Mouse (Mus musculus) megakaryocyte, embryonic 14.5 days (primary cell): ENCODE data around the gene Cd276. TPM values are rescaled to one million over a fixed set of nuclear protein-coding genes. Genes with fewer than 3 reads are reported as not detected.

ENCODE experiments used
- H3K27me3 ChIP-seq: replicated peaks from 2 replicates; pipeline ENCODE3; 2012; ENCODE audit warnings: inconsistent platforms
- H3K36me3 ChIP-seq: replicated peaks from 2 replicates; pipeline ENCODE3; 2012; ENCODE audit warnings: low read length, inconsistent platforms, mixed read lengths
- H3K4me1 ChIP-seq: 2 replicates; pipeline ENCODE4 v1.6.1; 2012; ENCODE audit warnings: inconsistent platforms
- H3K4me3 ChIP-seq: replicated peaks from 2 replicates; pipeline ENCODE3; 2012; ENCODE audit warnings: moderate library complexity, mild to moderate bottlenecking, inconsistent platforms
- H3K9me3 ChIP-seq: 2 replicates; pipeline ENCODE4 v1.6.1; 2012; ENCODE audit warnings: inconsistent platforms
- FLI1 ChIP-seq: IDR thresholded peaks from 2 replicates; pipeline ENCODE4 v1.6.1; 2012; ENCODE audit warnings: low read length, inconsistent platforms, mixed read lengths
- GATA1 ChIP-seq: IDR thresholded peaks from 3 replicates; pipeline ENCODE4 v1.6.1; 2012; ENCODE audit warnings: mixed read lengths, low read length, inconsistent platforms, borderline replicate concordance
- polyA plus RNA-seq: library from polyadenylated mRNA; stranded (reverse); fragments of >175 nt; gene quantifications from 2 replicates; pipeline ENCODE4 v1.2.3, GENCODE M21; 2012; ENCODE audit warnings: low replicate concordance; ENCODE audit not compliant: insufficient read depth

Cd276 gene
- polyA plus RNA-seq, 1 experiment: 1.3 TPM

DNA sequence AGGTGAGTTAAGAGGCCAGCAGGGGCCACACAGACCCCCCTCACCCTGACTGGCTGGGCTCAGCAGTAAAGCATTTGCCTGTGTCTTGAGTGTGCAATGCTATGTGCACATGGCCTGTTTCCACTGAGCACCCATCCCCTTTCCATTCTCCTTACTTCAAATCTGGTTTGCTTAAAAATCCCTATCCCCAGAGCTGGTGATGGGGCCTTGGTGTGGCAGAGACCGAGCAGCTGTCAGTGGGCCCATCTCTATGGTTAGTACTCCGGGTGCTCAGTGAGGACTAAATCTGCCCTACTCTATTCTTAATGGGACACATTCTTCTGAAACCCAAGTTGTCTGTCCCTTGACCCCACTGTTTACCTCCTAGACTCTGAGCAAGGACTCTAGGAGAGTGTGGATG, 64.8 kb downstream of the Cd276 start:
- H3K4me1 ChIP-seq: peaks cover 34% of the 10 kb centered on the region
- H3K4me3 ChIP-seq: no peak overlapping the region
- no peak for TF ChIP-seq GATA1
- no peak for TF ChIP-seq FLI1
- H3K27me3 ChIP-seq: peaks cover 94% of the 10 kb centered on the region
- H3K9me3 ChIP-seq: peaks cover 6% of the 10 kb centered on the region
- H3K36me3 ChIP-seq: no peaks in the 10 kb centered on the region

DNA sequence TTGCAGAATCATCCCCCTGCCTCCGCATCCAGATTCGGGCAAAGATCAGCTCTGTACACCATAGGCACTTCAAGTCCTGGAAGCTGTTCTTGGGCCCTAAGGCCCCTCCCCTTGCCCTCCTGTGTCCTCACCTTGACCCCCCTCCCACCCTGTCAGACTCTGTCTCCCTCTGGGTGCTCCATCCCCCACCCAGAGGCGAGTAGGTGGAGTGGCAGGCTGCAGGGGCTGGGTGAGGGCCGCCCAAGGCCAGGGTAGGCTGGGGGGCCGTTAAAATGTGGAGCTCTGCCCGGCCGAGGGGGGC, 65.4 kb downstream of the Cd276 start:
- no peak overlapping the region for H3K4me3 ChIP-seq
- peaks cover 6% of the 10 kb centered on the region for H3K9me3 ChIP-seq
- H3K36me3 ChIP-seq: no peaks in the 10 kb centered on the region
- TF ChIP-seq GATA1 (no peak), FLI1 (no peak)
- H3K4me1 ChIP-seq: peaks cover 32% of the 10 kb centered on the region
- peaks cover 94% of the 10 kb centered on the region for H3K27me3 ChIP-seq

DNA sequence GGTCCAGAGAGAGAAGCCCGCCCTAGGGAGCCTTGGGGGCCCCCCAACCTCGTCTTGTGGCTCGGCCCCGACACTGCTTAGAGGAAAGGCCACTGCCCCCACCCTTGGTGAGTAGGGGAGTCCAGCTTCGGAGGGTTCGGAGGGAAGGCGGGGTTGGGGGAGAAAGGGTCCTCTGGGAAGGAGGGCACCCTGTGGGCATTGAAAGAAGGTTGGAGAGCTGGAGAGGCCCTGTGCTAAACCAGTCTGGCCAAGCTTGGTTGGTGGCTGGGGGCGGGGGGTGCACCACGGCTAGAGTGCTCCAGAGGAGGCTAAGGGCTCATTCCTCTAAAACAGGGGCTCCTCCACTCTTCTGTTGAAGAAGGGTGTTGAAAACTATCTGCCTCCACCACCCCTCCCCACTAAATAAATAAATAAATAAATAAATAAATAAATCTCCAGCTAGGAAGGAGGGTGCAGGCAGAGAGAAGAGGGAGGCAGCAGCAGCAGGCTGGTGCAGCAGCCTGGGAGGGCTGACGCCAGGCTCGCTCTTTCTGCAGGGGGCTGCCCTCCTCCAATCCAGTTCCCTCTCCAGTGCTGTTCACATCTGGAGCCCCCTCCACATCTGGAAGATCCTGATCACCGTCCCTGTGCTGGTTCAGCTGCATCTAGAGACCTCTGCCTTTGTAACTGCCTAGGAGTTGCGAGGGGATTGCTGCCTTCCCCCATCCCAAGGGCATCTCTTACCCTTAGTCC, 65.9 kb downstream of the Cd276 start:
- Histone ChIP-seq H3K4me1 (peaks cover 35% of the 10 kb centered on the region), H3K9me3 (peaks cover 6% of the 10 kb centered on the region), H3K36me3 (no peaks in the 10 kb centered on the region), H3K4me3 (peak overlapping the region; percentile 92), H3K27me3 (peaks cover 97% of the 10 kb centered on the region)
- TF ChIP-seq FLI1 (no peak), GATA1 (no peak)

DNA sequence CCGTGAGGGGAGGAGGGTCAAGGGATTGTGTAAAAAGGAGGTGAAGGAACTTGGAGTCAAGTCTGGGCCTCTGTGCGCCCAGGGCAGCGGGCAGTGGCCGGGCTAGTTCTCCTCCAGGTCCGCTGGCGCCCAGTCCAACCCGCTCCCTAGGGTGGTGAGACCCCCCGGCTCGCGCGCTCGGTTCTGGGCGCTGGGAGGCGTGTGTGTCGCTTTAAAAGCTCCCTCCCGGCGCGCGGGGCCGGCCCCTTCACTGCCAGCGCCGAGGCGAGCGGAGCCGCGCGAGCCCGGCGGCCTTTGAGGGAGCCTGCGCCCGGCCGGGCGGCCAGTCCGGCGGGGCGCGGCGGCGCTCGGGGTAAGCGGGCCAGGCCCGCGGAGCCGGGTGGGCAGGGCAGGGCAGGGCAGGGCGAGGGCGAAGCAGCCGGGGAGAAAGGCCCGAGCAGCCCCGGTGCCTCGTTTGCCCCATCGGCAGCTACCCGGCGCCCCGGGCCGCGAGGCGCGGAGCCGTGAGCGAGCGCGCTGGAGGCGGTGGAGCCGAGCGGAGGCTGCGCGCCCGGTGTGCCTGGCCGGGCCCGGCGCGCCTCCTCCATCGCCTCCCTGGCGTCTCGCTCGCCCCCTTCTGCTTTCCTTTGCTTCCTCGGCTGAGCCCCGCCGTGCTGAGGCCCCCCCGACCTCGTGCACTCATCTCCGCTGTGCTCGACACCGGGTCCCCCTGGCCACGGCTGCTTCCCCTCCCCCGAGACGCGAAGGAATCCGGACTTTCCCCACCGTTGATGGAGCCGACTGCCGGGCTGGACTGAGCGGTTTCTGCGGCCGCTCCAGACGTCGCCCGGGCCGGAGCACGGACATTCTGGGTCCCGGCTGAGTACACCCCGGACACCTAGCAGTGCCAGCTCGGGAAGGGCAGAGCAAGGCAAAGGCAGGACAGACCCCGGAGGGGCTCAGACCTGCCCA, 67.1 kb downstream of the Cd276 start, which contains the start of gene Insyn1:
Gene Insyn1, plus strand, starts transcription at position 753 of the 951 bp plus-strand sequence.
- Histone ChIP-seq H3K36me3 (no peaks in the 10 kb centered on the region), H3K27me3 (peaks cover 94% of the 10 kb centered on the region), H3K4me3 (peak within 1 kb of the TSS; percentile 92), H3K9me3 (peaks cover 6% of the 10 kb centered on the region), H3K4me1 (peaks cover 45% of the 10 kb centered on the region)
- TF ChIP-seq GATA1 (no peak), FLI1 (no peak)

DNA sequence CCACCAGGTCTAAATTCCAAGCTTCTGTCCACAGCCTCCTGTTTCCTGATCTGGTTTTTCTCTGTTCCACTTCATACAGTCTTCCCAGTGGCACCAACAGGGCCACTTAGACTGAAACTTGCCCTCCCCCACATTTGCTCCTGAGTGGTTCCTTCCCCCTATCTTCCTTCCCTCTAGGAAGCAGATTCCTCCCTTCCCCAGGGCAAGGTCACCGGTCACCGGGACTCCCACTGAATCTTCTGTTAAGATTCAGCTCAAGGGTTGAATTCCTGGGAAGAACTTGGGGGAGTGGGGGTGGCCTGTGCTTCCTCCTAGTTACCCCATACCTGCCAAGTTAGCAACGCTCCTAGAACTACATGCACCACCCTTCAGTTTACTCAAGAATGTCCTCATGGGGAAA, 68.2 kb downstream of the Cd276 start:
- H3K27me3 ChIP-seq: peaks cover 92% of the 10 kb centered on the region

More for the DNA sequence above, 68.2 kb downstream of the Cd276 start:
- Histone ChIP-seq H3K4me3 (no peak overlapping the region), H3K4me1 (peaks cover 56% of the 10 kb centered on the region), H3K9me3 (peaks cover 6% of the 10 kb centered on the region), H3K36me3 (no peaks in the 10 kb centered on the region)
- TF ChIP-seq FLI1 (no peak), GATA1 (no peak)

Other genes starting within 250 kb of the Cd276 start
- gene Loxl1, start 242.3 kb downstream of the Cd276 start, polyA plus RNA-seq: not detected in 2 replicates
- gene Tbc1d21, start 185.0 kb downstream of the Cd276 start, polyA plus RNA-seq: not detected in 2 replicates
- 1.3 and 2.8 TPM in 2 replicates for gene Insyn1, start 66.8 kb downstream of the Cd276 start, polyA plus RNA-seq
- 231 and 377 TPM in 2 replicates for gene Nptn, start 26.8 kb upstream of the Cd276 start, polyA plus RNA-seq
- gene Rec114, start 188.5 kb upstream of the Cd276 start, polyA plus RNA-seq: not detected in 2 replicates